Mouse (Mus musculus): Measurements from ENCODE around the gene Ptprj. TPM values are rescaled to one million over a fixed set of nuclear protein-coding genes. Genes with fewer than 3 reads are reported as not detected.
A peak's percentile ranks its signal among the peaks of the same experiment; 100 is the strongest.

Ptprj gene
- total and polyA plus RNA-seq, 3 experiments, result 2.6 to 20.6 (median 15.2) TPM

GRCm38 (mm10) chr2:90522455-90522854, 58.0 kb downstream of the Ptprj start:
- no peak for DNase-seq

DNA sequence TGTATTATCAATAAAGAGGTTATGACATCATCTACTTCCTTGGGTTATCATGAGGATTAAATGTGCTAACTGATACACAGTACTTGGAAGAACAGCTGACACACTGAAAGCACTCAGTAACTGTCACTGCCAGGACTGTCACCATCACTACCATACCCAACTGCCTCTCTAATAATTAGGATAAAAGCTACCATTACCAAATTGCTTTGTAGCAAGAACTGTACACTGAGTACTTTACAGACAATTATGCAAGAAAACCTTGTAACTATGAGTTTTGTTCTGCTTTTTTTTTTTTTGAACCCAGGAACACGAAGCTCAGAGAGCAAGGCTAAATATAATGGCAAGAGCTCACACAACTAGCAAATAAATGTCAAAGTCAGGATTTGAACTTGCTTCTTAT, 58.5 kb downstream of the Ptprj start:
- no peak for DNase-seq

- no peak for DNase-seq
These were observed 62.2 kb downstream of the Ptprj start for GRCm38 (mm10) chr2:90518296-90518695.

- no peak for DNase-seq
These were observed 65.5 kb downstream of the Ptprj start for GRCm38 (mm10) chr2:90514969-90515368.

- peak; percentile 83 for DNase-seq
These were observed 71.2 kb downstream of the Ptprj start for GRCm38 (mm10) chr2:90509268-90509667.

DNA sequence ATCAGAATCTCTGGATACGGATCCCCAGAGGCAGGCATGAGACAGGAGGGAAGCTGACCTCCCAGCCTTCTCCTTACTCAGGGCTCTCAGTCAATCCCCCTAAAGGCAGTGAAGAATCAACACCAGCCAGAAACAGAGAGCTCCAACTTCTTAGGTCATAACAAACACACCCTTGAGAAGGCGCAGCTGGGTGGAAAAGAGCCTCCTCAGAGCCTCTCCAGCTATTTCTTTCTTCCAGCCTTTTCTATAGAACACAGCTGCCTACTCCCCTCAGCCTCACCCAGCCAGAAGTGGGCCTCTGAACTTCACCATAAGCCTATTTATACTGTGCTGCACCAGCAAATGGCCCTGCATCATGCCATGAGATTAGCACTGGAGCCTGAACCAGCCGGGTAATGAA, 74.3 kb downstream of the Ptprj start:
- no peak for DNase-seq

DNA sequence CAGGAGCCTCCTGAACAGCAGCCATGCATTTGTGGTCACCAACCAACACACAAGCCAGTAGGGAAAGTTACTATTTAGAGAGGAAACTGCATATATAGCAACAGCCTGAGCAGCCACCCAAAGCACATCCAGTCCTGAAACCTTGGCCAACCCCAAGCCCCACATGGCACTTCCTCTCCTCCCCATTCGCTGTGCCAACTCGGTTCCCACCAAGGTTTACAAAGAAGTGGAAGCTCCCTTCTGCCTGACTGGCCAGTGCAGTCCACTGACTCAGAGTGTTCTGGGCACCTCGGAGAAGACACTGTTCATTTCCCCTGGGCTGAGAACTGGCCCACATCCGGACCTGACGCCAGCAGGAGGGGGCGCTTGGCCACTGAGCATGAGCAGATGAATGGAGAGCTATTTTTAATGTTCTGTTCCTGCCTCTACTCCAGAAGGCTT, 75.7 kb downstream of the Ptprj start:
- DNase-seq, result peak; percentile 41

- DNase-seq, result no peak
These were observed 77.1 kb downstream of the Ptprj start for GRCm38 (mm10) chr2:90503182-90503833.

- no peak for DNase-seq
These were observed 77.7 kb downstream of the Ptprj start for GRCm38 (mm10) chr2:90502738-90503137.

GRCm38 (mm10) chr2:90501708-90502107, 78.7 kb downstream of the Ptprj start:
- DNase-seq, result no peak

- DNase-seq, result no peak
These were observed 79.6 kb downstream of the Ptprj start for GRCm38 (mm10) chr2:90500892-90501291.

GRCm38 (mm10) chr2:90499002-90499401, 81.4 kb downstream of the Ptprj start:
- no peak for DNase-seq

GRCm38 (mm10) chr2:90497551-90497950, 82.9 kb downstream of the Ptprj start:
- DNase-seq, result no peak

GRCm38 (mm10) chr2:90496680-90497074, 83.8 kb downstream of the Ptprj start:
- no peak for DNase-seq

DNA sequence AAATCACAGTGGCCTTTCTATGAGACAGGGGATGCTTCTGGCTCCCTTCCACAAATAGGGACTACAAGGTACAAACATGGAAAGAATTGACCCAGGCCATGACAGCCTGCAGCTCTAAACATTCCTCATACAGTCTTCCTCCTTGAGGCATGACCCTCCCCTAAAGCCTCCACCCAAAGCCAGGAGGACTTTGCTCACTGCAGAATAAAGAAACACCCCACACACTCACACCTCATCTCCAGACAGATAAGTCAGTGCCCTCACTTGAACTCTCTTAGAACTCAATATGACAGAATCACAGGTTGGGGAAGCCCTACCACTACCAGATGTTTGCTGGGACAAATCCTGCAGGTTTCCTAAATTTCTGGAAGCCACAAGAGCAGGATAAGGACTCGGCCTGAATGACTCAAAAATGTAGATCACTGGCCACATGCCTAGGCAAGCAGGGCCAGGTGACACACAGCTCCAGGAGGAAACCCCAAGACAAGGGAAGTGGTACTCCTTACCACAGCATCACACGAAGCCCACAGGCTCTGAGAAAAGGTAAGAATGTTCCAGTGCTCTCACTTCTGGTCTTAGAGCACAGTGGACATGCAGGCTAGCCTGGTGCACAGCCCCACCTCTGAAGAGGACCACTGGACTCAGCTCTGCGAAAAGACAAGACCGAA, 84.3 kb downstream of the Ptprj start:
- no peak for DNase-seq

DNA sequence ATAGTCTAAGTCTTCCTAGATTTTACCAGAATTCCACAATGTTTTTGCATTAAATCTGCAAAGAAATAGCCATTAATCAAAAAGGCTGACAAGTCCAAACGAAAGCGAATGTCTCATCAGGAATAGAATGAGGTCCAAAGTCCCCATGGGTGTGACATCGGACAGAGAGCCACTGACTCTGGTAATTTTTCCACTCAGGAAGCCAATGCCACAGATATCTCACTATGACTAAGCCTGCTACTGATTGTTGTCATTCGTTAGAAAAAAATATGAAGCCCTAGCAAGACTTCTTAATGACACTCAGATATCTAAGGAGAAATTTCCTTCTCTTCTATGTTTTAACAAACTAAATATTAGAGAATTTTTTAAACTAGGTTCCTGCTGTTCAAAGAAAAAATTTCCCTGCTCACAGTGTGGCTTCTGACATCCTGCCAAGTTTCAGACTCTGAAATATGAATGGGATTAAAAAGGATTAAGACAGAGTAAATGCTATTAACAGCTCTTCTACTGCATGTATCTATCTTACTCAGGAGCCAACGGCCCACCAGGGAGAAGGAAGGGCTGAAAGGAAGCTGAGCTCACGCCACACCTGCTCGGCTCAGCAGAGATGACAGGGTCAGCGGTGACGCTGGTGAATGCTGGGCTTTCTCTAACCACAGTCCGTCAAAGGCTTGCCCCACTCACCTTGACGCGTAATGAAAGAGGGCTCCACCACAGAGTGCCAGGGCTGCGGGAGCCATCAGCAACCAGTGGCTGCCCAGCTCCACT, 90.0 kb downstream of the Ptprj start:
- no peak for DNase-seq

DNA sequence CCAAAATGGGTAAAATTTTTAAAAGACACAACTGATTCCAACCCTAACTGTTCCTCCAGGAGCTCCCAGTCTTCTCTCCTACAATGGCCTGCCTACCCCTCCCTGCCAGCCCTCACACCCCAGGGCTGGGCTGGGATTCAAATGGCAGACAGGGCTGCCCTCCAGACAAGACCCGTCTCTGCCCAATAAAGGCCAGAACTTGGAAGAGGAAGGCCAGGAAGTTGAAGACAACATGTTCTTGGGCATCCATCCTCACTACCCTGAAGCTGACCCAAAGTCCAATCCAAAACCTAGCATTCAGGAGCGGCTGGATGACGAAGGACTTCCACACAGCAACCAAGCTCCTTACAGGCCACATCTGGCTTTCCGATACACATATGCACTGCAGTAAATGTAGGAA, 90.6 kb downstream of the Ptprj start:
- DNase-seq, result no peak

DNA sequence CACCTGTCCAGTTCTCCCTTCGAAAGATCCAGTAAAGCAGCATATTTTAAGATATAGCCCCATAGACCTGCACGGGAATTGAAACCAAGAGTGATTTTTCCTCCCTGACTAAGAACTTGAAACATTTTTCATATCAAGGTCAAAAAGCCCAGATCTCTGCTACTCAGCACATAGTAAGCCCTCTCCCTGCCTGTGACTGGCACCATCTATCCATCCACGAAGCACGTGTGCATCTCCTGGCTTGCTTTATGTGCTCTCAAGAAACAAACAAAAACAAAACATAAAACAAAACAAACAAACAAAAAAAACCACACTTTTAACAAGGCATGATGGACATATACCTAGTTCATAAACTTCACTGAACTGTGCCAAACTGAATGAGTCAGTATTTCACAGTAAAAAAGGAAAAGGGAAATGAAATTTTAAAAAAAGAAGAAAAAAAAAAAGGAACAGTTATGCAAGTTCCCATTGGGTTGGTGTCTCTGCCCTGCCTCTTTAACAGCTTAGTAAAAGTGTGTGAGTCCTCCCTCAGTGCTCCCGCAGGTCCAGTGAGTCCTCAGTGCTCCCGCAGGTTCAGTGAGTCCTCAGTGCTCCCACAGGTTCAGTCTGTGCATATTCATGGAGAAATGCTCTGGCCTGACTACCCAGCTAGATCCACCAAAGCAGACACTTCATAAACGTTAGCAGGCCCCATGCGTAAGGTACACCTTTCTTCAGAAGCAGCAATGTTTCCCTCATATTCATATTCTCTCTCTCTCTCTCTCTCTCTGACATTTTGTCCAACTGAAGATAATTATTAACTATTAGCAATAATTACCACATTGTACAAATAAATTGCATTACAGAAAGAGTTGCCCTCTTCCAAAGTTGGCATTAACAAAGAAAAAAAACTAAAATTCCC, 91.5 kb downstream of the Ptprj start:
- DNase-seq, result no peak

DNA sequence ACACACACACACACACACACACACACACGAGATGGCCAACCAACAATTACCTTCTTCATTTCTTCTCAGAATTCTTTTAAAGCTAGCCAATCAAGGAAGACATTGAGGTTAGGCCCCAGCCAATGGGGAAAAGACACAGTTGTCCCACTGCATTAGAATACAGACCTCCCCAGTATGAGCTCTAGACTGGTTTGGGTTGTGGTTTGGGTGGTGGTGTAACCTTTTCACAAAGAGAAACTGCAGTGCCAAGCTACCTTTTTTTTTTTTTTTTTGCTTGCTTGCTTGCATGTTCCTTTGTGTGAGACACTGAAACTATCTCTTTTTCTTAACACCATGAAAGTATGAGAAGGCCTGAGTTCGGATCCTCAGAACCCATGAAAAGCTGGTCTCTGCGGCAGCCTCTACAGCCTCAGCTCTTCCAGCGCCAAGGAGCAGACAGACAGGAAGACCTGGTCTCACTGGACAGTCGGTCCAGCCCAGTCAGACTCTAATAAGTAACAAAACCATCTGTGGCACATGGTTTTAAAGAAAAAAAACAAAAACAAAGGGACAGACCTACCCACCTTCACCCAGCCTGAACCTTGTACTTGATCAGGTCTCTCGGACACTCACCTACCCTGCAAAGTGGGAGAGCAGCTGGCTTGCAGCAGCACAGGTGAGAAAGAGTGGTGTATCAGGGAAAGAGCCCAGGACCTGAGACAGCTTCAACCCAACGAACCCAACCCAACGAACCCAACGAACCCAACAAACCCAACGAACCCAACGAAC, 92.8 kb downstream of the Ptprj start:
- DNase-seq, result no peak

DNA sequence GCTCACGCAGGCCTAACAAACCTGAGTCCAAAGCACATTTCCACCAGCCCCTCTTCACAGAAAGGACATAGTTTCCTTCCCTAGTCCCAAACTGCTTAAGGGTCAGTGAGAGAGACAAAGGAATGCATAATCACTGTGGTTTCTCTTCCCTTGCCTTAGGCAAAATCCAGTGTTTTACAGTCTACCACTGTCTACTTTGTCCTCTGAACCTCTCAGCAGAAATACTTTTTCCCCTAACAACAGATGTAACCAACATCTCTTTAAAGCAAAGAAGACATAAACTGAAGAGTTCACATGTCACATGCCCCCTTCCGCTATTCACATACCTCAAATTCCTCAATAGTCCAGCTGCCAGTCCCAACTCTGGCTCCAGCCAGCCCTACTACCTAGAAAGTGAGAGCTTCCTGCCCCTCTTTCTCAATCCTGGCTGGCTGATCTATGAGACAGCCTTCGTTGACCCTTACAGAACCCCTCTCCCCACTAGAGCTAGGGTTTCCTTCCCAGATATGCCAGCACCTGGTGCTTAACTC, 94.2 kb downstream of the Ptprj start:
- DNase-seq, result no peak

GRCm38 (mm10) chr2:90481505-90481904, 98.9 kb downstream of the Ptprj start:
- DNase-seq, result no peak
